Mouse (Mus musculus) erythroblast, embryonic 14.5 days (primary cell): ENCODE results near the gene Ubl3.

ENCODE experiments used
- GATA1 ChIP-seq: IDR thresholded peaks from 2 replicates; pipeline ENCODE4 v1.6.1; 2012; ENCODE audit warnings: low read length, inconsistent platforms, mixed read lengths
- TAL1 ChIP-seq: IDR thresholded peaks from 3 replicates; pipeline ENCODE4 v1.6.1; 2012; ENCODE audit warnings: low read length, inconsistent platforms, mixed read lengths

- TF ChIP-seq GATA1 = no peak
- TF ChIP-seq TAL1 = no peak
Observed at GRCm38 (mm10) chr5:148464489-148464888, 88.1 kb downstream of the Ubl3 start.
